ENCODE assay signal across 11 mouse cellular contexts in genomic region chr6:38649545-38649944, GRCm38 (mm10). TPM values are rescaled to one million over a fixed set of nuclear protein-coding genes. Genes with fewer than 3 reads are reported as not detected.
DNase-seq lines count a peak whose midpoint lies in the region; ATAC-seq lines count a peak whose summit lies in the region.
"Had no signal": no experiment of that assay in that cellular context is flagged by ENCODE, and none has a peak within 500 bp of the region (broad histone marks: within the 10 kb centered on the region; RNA-seq: fewer than 3 reads in every experiment).

No protein-coding gene starts in this region.

- no peak overlapping the region for H3K27ac ChIP-seq in liver, embryonic 11.5 days (ENCODE audit: low read depth, low read length)
- H3K27ac ChIP-seq: embryonic facial prominence, embryonic 15.5 days; limb, embryonic 13.5 days had no signal

- H3K4me3 ChIP-seq in liver, embryonic 11.5 days (ENCODE audit: low read depth, low read length): no peak overlapping the region
- H3K4me3 ChIP-seq: embryonic facial prominence, embryonic 15.5 days; limb, embryonic 13.5 days had no signal

- 56% methylated on average over 3 of the region's 3 CpGs for whole genome bisulfite sequencing in liver, embryonic 11.5 days

- H3K9me3 ChIP-seq in liver, embryonic 11.5 days (ENCODE audit: control insufficient read depth, low read length): no peaks in the 10 kb centered on the region
- H3K9me3 ChIP-seq: embryonic facial prominence, embryonic 15.5 days; limb, embryonic 13.5 days had no signal

- no peak overlapping the region for H3K4me2 ChIP-seq in liver, embryonic 11.5 days
- H3K4me2 ChIP-seq: embryonic facial prominence, embryonic 15.5 days; limb, embryonic 13.5 days had no signal

- H3K27me3 ChIP-seq in liver, embryonic 11.5 days (replicated peaks; ENCODE audit: control insufficient read depth, insufficient read depth, low read length): no peaks in the 10 kb centered on the region
- H3K27me3 ChIP-seq: embryonic facial prominence, embryonic 15.5 days; limb, embryonic 13.5 days had no signal

- DNase-seq in adrenal gland, postnatal 10 days: peak; percentile 22
- no peak for DNase-seq in adrenal gland, postnatal 25 days
- DNase-seq in liver: peak; percentile 50
- DNase-seq in liver, embryonic 11.5 days (ENCODE audit: low spot score): no peak
- DNase-seq in spleen, postnatal 4 days (ENCODE audit: low spot score in 2 of 2): peak; percentile 37 to 67
- DNase-seq in left cerebral cortex, adult 8-10 months (ENCODE audit: low spot score in 2 of 2): no peak
- no peak for DNase-seq in adrenal gland, adult 18-20 months (ENCODE audit: low spot score in 2 of 2)
- DNase-seq: right cerebral cortex, postnatal 25 days had no signal

- no peaks in the 10 kb centered on the region for H3K36me3 ChIP-seq in liver, embryonic 11.5 days (ENCODE audit: control insufficient read depth, insufficient read depth, low read length)
- H3K36me3 ChIP-seq: embryonic facial prominence, embryonic 15.5 days; limb, embryonic 13.5 days had no signal

- H3K9ac ChIP-seq in liver, embryonic 11.5 days (ENCODE audit: low read depth, low read length): no peak overlapping the region
- H3K9ac ChIP-seq: embryonic facial prominence, embryonic 15.5 days; limb, embryonic 13.5 days had no signal

- no peak for ATAC-seq in liver, embryonic 11.5 days (replicated peaks; ENCODE audit: low FRiP score)
- 0 out of 2 replicates have a peak, but pooled peaks have one; percentile 34 for ATAC-seq in common myeloid progenitor, adult 5-6 weeks (replicated peaks; ENCODE audit: low read depth, poor library complexity, severe bottlenecking)

- no peaks in the 10 kb centered on the region for H3K4me1 ChIP-seq in liver, embryonic 11.5 days (replicated peaks; ENCODE audit: control insufficient read depth, insufficient read depth, low read length)
- H3K4me1 ChIP-seq: limb, embryonic 13.5 days had no signal

RNA-seq across cellular contexts. Expression of gene Klrg2, which starts 12.5 kb away (rescaled TPM):
- under 1 TPM; 0.42 to 0.96 TPM for total RNA-seq in adrenal gland, postnatal 10 days (2021)
- total RNA-seq in adrenal gland, postnatal 25 days (2021): 2.8 and 3.8 TPM in 2 replicates
- polyA plus RNA-seq in liver, embryonic 11.5 days (2014; fragmentation: Nextera tagmentation; extraction: Ambion mirVana): 0.05 and 0.12 TPM in 2 replicates
- not detected in 2 replicates for total RNA-seq in common myeloid progenitor, adult 5-6 weeks (2017)
- total RNA-seq in left cerebral cortex, adult 8-10 months (2022): under 1 TPM; 0.21 to 0.82 (median 0.46) TPM
- total RNA-seq in adrenal gland, adult 18-20 months (2021): 1 to 10 TPM; 3.7 to 3.8 TPM

RNA-seq across cellular contexts. Expression of gene Clec2l, which starts 13.3 kb away (rescaled TPM):
- 1 to 10 TPM; 3.2 to 4.2 TPM for total RNA-seq in adrenal gland, postnatal 10 days (2021)
- 3.7 and 4.9 TPM in 2 replicates for total RNA-seq in adrenal gland, postnatal 25 days (2021)
- polyA plus RNA-seq in liver, embryonic 11.5 days (2014; fragmentation: Nextera tagmentation; extraction: Ambion mirVana): 0.29 and 0.43 TPM in 2 replicates
- total RNA-seq in common myeloid progenitor, adult 5-6 weeks (2017): not detected in 2 replicates
- 10 to 100 TPM; 53.3 to 64.2 (median 57.4) TPM for total RNA-seq in left cerebral cortex, adult 8-10 months (2022)
- 1 to 10 TPM; 1.2 to 4.4 TPM for total RNA-seq in adrenal gland, adult 18-20 months (2021)

Comparison
In these comparisons a context has a peak if more than half of its experiments do, and no peak if none do; other contexts are left out.
1. DNase-seq: peak in adrenal gland, postnatal 10 days (single experiment), liver (single experiment) and spleen, postnatal 4 days (2 of 2); none in adrenal gland, postnatal 25 days (single experiment), liver, embryonic 11.5 days (single experiment), left cerebral cortex, adult 8-10 months (0 of 2) and adrenal gland, adult 18-20 months (0 of 2).